Mouse (Mus musculus) ES-CJ7 (cell line): ENCODE data around the gene Polr2h.

ENCODE experiments used
- DNase-seq: peaks from one replicate; pipeline ENCODE4 v3.0.0; 2011; ENCODE audit warnings: low read depth, low spot score

Gene Polr2h

GRCm38 (mm10) chr16:20701729-20702521 is 15.5 kb upstream of the Polr2h start:
- DNase-seq: peak; percentile 43

GRCm38 (mm10) chr16:20702522-20702893 is 15.0 kb upstream of the Polr2h start:
- DNase-seq: peak; percentile 88

GRCm38 (mm10) chr16:20703071-20703470 is 14.4 kb upstream of the Polr2h start:
- DNase-seq: no peak

GRCm38 (mm10) chr16:20703699-20704400 is 13.6 kb upstream of the Polr2h start:
- DNase-seq: no peak

GRCm38 (mm10) chr16:20705786-20706185 is 11.7 kb upstream of the Polr2h start:
- no peak for DNase-seq

- DNase-seq: no peak
Observed at GRCm38 (mm10) chr16:20706407-20707055, 10.9 kb upstream of the Polr2h start.

GRCm38 (mm10) chr16:20708220-20708938 is 9.1 kb upstream of the Polr2h start:
- no peak for DNase-seq

- no peak for DNase-seq
Observed at GRCm38 (mm10) chr16:20708939-20709734, 8.3 kb upstream of the Polr2h start.

GRCm38 (mm10) chr16:20710370-20710769 is 7.1 kb upstream of the Polr2h start:
- DNase-seq: no peak

GRCm38 (mm10) chr16:20710810-20711209 is 6.7 kb upstream of the Polr2h start:
- no peak for DNase-seq

- DNase-seq: no peak
Observed at GRCm38 (mm10) chr16:20712190-20712589, 5.3 kb upstream of the Polr2h start.

- DNase-seq: no peak
Observed at GRCm38 (mm10) chr16:20712889-20713288, 4.6 kb upstream of the Polr2h start.

- peak; percentile 78 for DNase-seq
Observed at GRCm38 (mm10) chr16:20714307-20715080, 3.0 kb upstream of the Polr2h start.

GRCm38 (mm10) chr16:20715161-20715560 is 2.3 kb upstream of the Polr2h start:
- DNase-seq: no peak

GRCm38 (mm10) chr16:20715566-20715965 is 1.9 kb upstream of the Polr2h start:
- DNase-seq: no peak

- DNase-seq: peak; percentile 82
Observed at GRCm38 (mm10) chr16:20715976-20716840, 1.3 kb upstream of the Polr2h start.

- DNase-seq: no peak
Observed at GRCm38 (mm10) chr16:20716841-20717180, 654 bp upstream of the Polr2h start.

- DNase-seq: no peak
Observed at GRCm38 (mm10) chr16:20717978-20718670, 659 bp downstream of the Polr2h start.

- no peak for DNase-seq
Observed at GRCm38 (mm10) chr16:20721808-20722207, 4.3 kb downstream of the Polr2h start.
